Mouse (Mus musculus) cerebellum, postnatal 10 days (tissue): Measurements from ENCODE around the gene Mrpl24.
A peak's percentile ranks its signal among the peaks of the same experiment; 100 is the strongest.
"Not testable (repeated sequence)": the region's sequence is repeated elsewhere in the genome, so short reads cannot be mapped to it uniquely, and the experiment has no call there.

Source experiments
- DNase-seq, 2 experiments: peaks; one replicate each; pipeline ENCODE4 v3.0.0; 2021; ENCODE audit warnings: mixed read lengths in 2 of 2

Mrpl24 gene

GRCm38 (mm10) chr3:87919336-87920108 lies at the start of gene Mrpl24:
Gene Mrpl24 (plus strand): TSS chr3:87919506.
- DNase-seq = peak; percentile 85 to 86

GRCm38 (mm10) chr3:87877730-87878129 lies 41.6 kb upstream of the Mrpl24 start:
- DNase-seq = no peak

GRCm38 (mm10) chr3:87884291-87884690 lies 35.0 kb upstream of the Mrpl24 start:
- DNase-seq = no peak

GRCm38 (mm10) chr3:87884708-87885251 lies 34.5 kb upstream of the Mrpl24 start:
- peak; percentile 68 to 69 for DNase-seq

- peak; percentile 90 to 92 for DNase-seq
Measured at GRCm38 (mm10) chr3:87885281-87886003, 33.9 kb upstream of the Mrpl24 start, which contains the start of gene Prcc. Gene Prcc (minus strand): TSS chr3:87885608.

- DNase-seq = peak; percentile 65 to 69
Measured at GRCm38 (mm10) chr3:87886004-87886365, 33.3 kb upstream of the Mrpl24 start.

GRCm38 (mm10) chr3:87886416-87886815 lies 32.9 kb upstream of the Mrpl24 start:
- DNase-seq = peak in 1 of 2 experiments; percentile 22

- DNase-seq = not testable (repeated sequence)
Measured at GRCm38 (mm10) chr3:87887400-87887799, 31.9 kb upstream of the Mrpl24 start.

GRCm38 (mm10) chr3:87891481-87891880 lies 27.8 kb upstream of the Mrpl24 start:
- no peak for DNase-seq

- no peak for DNase-seq
Measured at GRCm38 (mm10) chr3:87893367-87893905, 25.9 kb upstream of the Mrpl24 start.

GRCm38 (mm10) chr3:87899266-87899665 lies 20.0 kb upstream of the Mrpl24 start:
- DNase-seq = no peak

- no peak for DNase-seq
Measured at GRCm38 (mm10) chr3:87899776-87900175, 19.5 kb upstream of the Mrpl24 start.

- DNase-seq = no peak
Measured at GRCm38 (mm10) chr3:87901036-87901624, 18.2 kb upstream of the Mrpl24 start.

- not testable (repeated sequence) for DNase-seq
Measured at GRCm38 (mm10) chr3:87901959-87902358, 17.3 kb upstream of the Mrpl24 start.

GRCm38 (mm10) chr3:87903821-87904220 lies 15.5 kb upstream of the Mrpl24 start:
- no peak for DNase-seq

- DNase-seq = peak; percentile 96 to 98
Measured at GRCm38 (mm10) chr3:87905880-87906485, 13.3 kb upstream of the Mrpl24 start, which contains the start of gene Hdgf. Gene Hdgf (plus strand): TSS chr3:87906321.

GRCm38 (mm10) chr3:87906601-87906980 lies 12.7 kb upstream of the Mrpl24 start:
- peak; percentile 73 to 76 for DNase-seq

- DNase-seq = peak; percentile 45 to 57
Measured at GRCm38 (mm10) chr3:87906981-87907857, 12.1 kb upstream of the Mrpl24 start.

- peak in 1 of 2 experiments; percentile 10 for DNase-seq
Measured at GRCm38 (mm10) chr3:87907906-87908305, 11.4 kb upstream of the Mrpl24 start.

- DNase-seq = peak in 1 of 2 experiments; percentile 4
Measured at GRCm38 (mm10) chr3:87909381-87909780, 9.9 kb upstream of the Mrpl24 start.

GRCm38 (mm10) chr3:87909874-87910273 lies 9.4 kb upstream of the Mrpl24 start:
- peak in 1 of 2 experiments; percentile 29 for DNase-seq
